Mouse (Mus musculus) monocyte, adult 59 days (primary cell): ENCODE data around the gene Aox2. TPM values are rescaled to one million over a fixed set of nuclear protein-coding genes. Genes with fewer than 3 reads are reported as not detected.

Experiments used
- total RNA-seq, 2 experiments: library from RNA; stranded (reverse); gene quantifications; one replicate each; pipeline ENCODE4 v1.2.4; 2023

Gene Aox2
- total RNA-seq: under 1 TPM in 1 of 2 experiments, not detected in 1; 0.12 TPM

DNA sequence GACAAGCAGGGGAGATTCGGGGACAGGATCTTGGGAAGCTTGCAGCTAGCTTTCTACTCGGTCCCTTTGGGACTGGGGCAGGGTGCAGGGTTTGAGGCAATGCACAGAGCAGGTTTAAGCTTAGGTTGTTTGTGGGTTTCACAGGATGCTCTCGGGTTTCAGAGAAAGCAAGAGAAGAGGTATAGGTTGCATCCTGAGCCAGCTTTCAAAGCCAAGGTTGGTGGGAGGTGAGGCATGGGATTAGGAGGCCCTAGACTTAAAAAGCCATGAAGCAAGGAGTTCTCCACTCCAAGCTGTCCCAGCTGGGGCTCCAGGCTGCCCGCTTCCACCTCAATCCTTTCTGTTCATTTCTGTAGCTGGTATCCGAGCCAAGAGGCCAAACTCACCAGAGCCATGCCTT lies at the start of gene Aox2:
TSS of gene Aox2 (plus strand) at position 301 of the 400 bp plus-strand sequence.

GRCm38 (mm10) chr1:58392652-58393283 lies 114.6 kb downstream of the Aox2 start, which contains the start of gene Bzw1:
TSS of gene Bzw1 (plus strand) at chr1:58392898.

GRCm38 (mm10) chr1:58423371-58424248 lies 145.5 kb downstream of the Aox2 start, which contains the start of gene Clk1:
TSS of gene Clk1 (minus strand) at chr1:58424066.

Other genes starting within 250 kb of the Aox2 start
- gene Aox1, start 248.4 kb upstream of the Aox2 start, total RNA-seq: under 1 TPM; 0.21 to 0.29 TPM
- gene Aox3, start 165.2 kb upstream of the Aox2 start, total RNA-seq: under 1 TPM; 0.52 to 0.71 TPM
- gene Aox4, start 67.9 kb upstream of the Aox2 start, total RNA-seq: under 1 TPM in 1 of 2 experiments, not detected in 1; 0.16 TPM
- gene Bzw1, start 114.6 kb downstream of the Aox2 start, total RNA-seq: 100 to 1,000 TPM; 109 to 110 TPM
- gene Clk1, start 145.7 kb downstream of the Aox2 start, total RNA-seq: 100 to 1,000 TPM; 866 to 913 TPM
- 10 to 100 TPM in 1 of 2 experiments, 1 to 10 TPM in 1; 6.9 to 12.1 TPM for gene Nif3l1, start 166.8 kb downstream of the Aox2 start, total RNA-seq
- 10 to 100 TPM; 21.3 to 23.5 TPM for gene Ppil3, start 167.2 kb downstream of the Aox2 start, total RNA-seq
- gene Orc2, start 226.8 kb downstream of the Aox2 start, total RNA-seq: 10 to 100 TPM; 10.1 to 12.7 TPM